Mouse (Mus musculus): ENCODE results near the gene Rps27rt. TPM values are rescaled to one million over a fixed set of nuclear protein-coding genes. Genes with fewer than 3 reads are reported as not detected.
"Not testable (repeated sequence)": the region's sequence is repeated elsewhere in the genome, so short reads cannot be mapped to it uniquely, and the experiment has no call there.

Gene Rps27rt
- polyA plus RNA-seq (2011; ENCODE audit: insufficient read length, low read depth, missing spikeins): 1,990 and 2,799 TPM in 2 replicates

GRCm38 (mm10) chr9:114982689-114983360, at the start of gene Rps27rt:
TSS of gene Rps27rt (minus strand) at chr9:114982739.
- H3K4me3 ChIP-seq (ENCODE audit: insufficient read depth, low read length): no peak within 1 kb of the TSS
- H3K27ac ChIP-seq (ENCODE audit: insufficient read depth, low read length): no peak within 1 kb of the TSS
- H3K4me1 ChIP-seq (ENCODE audit: control insufficient read depth, insufficient read depth, low read length): no peaks in the 10 kb centered on the region
- TF ChIP-seq CTCF (IDR thresholded peaks at IDR 0.05; ENCODE audit: borderline replicate concordance, insufficient read depth, low read length): no peak

DNA sequence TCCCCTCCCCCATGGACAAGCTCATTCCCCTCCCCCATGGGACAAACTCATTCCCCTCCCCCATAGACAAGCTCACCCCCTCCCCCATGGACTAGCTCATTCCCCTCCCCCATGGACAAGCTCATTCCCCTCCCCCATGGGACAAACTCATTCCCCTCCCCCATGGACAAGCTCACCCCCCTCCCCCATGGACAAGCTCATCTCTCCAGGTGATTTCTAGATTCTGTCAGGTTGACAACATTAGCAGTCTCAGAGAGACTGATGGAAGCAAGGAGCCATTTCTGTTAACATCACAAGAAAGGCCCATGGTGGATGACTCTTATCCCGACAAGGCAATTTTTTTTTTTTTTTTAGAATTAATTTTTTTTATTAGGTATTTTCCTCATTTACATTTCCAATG, 48.5 kb upstream of the Rps27rt start:
- not testable (repeated sequence) for H3K27ac ChIP-seq (ENCODE audit: insufficient read depth, low read length); H3K4me3 ChIP-seq (ENCODE audit: insufficient read depth, low read length); H3K4me1 ChIP-seq (ENCODE audit: control insufficient read depth, insufficient read depth, low read length)

- H3K4me3 ChIP-seq (ENCODE audit: insufficient read depth, low read length): no peak overlapping the region
- H3K27ac ChIP-seq (ENCODE audit: insufficient read depth, low read length): no peak overlapping the region
- no peaks in the 10 kb centered on the region for H3K4me1 ChIP-seq (ENCODE audit: control insufficient read depth, insufficient read depth, low read length)
- no peak for TF ChIP-seq POLR2A (IDR thresholded peaks at IDR 0.05; ENCODE audit: low read depth, low read length)
- no peak for TF ChIP-seq CTCF (IDR thresholded peaks at IDR 0.05; ENCODE audit: borderline replicate concordance, insufficient read depth, low read length)
Observed at GRCm38 (mm10) chr9:115030581-115030980, 48.0 kb upstream of the Rps27rt start.

DNA sequence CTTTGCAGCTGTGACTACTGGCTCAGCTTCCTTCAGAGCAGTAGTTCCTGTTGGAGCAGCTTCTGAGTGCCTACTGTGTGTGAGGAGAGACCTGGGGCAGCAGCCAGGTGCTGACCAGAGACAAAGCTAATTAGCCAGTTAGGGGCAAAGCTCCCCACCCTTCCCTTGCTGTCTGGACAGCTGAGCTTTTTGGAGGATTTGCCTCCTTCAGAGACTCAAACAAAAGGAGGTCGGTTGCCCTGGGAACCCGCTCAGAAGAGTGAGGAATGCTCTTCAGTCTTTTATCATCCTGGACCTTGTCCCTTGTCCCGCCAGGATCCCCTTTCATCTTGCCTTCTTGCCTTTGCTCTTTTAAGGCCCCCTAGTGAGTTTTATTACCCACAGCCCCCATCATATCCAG, 46.8 kb upstream of the Rps27rt start:
- no peak overlapping the region for H3K27ac ChIP-seq (ENCODE audit: insufficient read depth, low read length)
- TF ChIP-seq CTCF (IDR thresholded peaks at IDR 0.05; ENCODE audit: borderline replicate concordance, insufficient read depth, low read length): no peak
- TF ChIP-seq POLR2A (IDR thresholded peaks at IDR 0.05; ENCODE audit: low read depth, low read length): no peak
- no peaks in the 10 kb centered on the region for H3K4me1 ChIP-seq (ENCODE audit: control insufficient read depth, insufficient read depth, low read length)
- H3K4me3 ChIP-seq (ENCODE audit: insufficient read depth, low read length): no peak overlapping the region

- Histone ChIP-seq H3K4me3 (ENCODE audit: insufficient read depth, low read length) (no peak overlapping the region), H3K27ac (ENCODE audit: insufficient read depth, low read length) (no peak overlapping the region), H3K4me1 (ENCODE audit: control insufficient read depth, insufficient read depth, low read length) (no peaks in the 10 kb centered on the region)
- TF ChIP-seq POLR2A (IDR thresholded peaks at IDR 0.05; ENCODE audit: low read depth, low read length): no peak
- TF ChIP-seq CTCF (IDR thresholded peaks at IDR 0.05; ENCODE audit: borderline replicate concordance, insufficient read depth, low read length): no peak
Observed at GRCm38 (mm10) chr9:115023708-115024383, 41.3 kb upstream of the Rps27rt start.

- H3K4me1 ChIP-seq (ENCODE audit: control insufficient read depth, insufficient read depth, low read length): no peaks in the 10 kb centered on the region
- TF ChIP-seq CTCF (IDR thresholded peaks at IDR 0.05; ENCODE audit: borderline replicate concordance, insufficient read depth, low read length) (no peak), POLR2A (IDR thresholded peaks at IDR 0.05; ENCODE audit: low read depth, low read length) (no peak)
- H3K27ac ChIP-seq (ENCODE audit: insufficient read depth, low read length): no peak overlapping the region
- no peak overlapping the region for H3K4me3 ChIP-seq (ENCODE audit: insufficient read depth, low read length)
Observed at GRCm38 (mm10) chr9:115023137-115023536, 40.6 kb upstream of the Rps27rt start.

GRCm38 (mm10) chr9:115021419-115021818, 38.9 kb upstream of the Rps27rt start:
- TF ChIP-seq POLR2A (IDR thresholded peaks at IDR 0.05; ENCODE audit: low read depth, low read length) (no peak), CTCF (IDR thresholded peaks at IDR 0.05; ENCODE audit: borderline replicate concordance, insufficient read depth, low read length) (no peak)
- no peak overlapping the region for H3K27ac ChIP-seq (ENCODE audit: insufficient read depth, low read length)

DNA sequence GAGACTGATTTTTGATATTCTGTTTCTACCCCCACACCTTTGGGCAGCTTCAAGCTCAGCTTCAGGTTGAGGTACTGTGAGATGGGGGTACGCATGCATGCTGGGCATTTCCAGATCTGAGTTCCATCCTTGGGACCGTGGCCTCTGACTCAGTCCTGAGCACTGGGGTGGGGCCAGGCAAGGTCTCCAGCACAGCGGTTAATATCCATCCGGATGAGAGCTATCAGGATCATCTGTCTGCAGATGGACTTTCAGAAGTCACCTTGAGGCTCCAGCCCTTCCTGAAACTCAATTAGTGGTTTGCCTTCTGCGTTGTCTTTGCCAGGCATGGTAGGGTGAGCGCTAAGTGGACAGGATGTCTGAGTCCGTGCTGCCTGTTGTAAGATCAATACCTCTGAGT, 37.6 kb upstream of the Rps27rt start:
- no peak overlapping the region for H3K27ac ChIP-seq (ENCODE audit: insufficient read depth, low read length)
- no peaks in the 10 kb centered on the region for H3K4me1 ChIP-seq (ENCODE audit: control insufficient read depth, insufficient read depth, low read length)
- TF ChIP-seq CTCF (IDR thresholded peaks at IDR 0.05; ENCODE audit: borderline replicate concordance, insufficient read depth, low read length) (no peak), POLR2A (IDR thresholded peaks at IDR 0.05; ENCODE audit: low read depth, low read length) (no peak)
- H3K4me3 ChIP-seq (ENCODE audit: insufficient read depth, low read length): no peak overlapping the region

More at GRCm38 (mm10) chr9:115021419-115021818, 38.9 kb upstream of the Rps27rt start:
- H3K4me3 ChIP-seq (ENCODE audit: insufficient read depth, low read length): no peak overlapping the region
- no peaks in the 10 kb centered on the region for H3K4me1 ChIP-seq (ENCODE audit: control insufficient read depth, insufficient read depth, low read length)

DNA sequence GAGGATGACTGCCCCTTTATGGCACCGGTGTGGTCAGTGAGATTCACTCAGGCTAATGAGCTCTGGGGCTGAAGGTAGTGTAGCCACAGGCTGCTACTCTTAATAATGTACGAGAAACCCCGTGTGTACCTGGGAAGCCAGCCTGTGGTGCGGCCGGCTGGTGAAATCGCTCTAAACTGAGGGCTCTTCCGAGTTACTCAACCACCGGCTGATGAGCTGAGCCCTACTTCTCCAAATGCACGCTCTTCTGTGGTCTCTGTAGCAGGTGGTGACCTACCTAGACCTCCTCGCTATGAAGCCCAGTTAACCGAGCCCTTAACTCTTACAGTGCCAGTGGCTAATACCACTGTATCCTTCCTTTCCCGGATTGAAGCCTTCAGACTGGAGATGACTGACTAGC, 29.8 kb upstream of the Rps27rt start:
- no peak overlapping the region for H3K4me3 ChIP-seq (ENCODE audit: insufficient read depth, low read length)
- H3K27ac ChIP-seq (ENCODE audit: insufficient read depth, low read length): no peak overlapping the region
- TF ChIP-seq CTCF (IDR thresholded peaks at IDR 0.05; ENCODE audit: borderline replicate concordance, insufficient read depth, low read length): no peak
- no peak for TF ChIP-seq POLR2A (IDR thresholded peaks at IDR 0.05; ENCODE audit: low read depth, low read length)

GRCm38 (mm10) chr9:115008194-115008593, 25.7 kb upstream of the Rps27rt start:
- Histone ChIP-seq H3K4me3 (ENCODE audit: insufficient read depth, low read length) (no peak overlapping the region), H3K4me1 (ENCODE audit: control insufficient read depth, insufficient read depth, low read length) (no peaks in the 10 kb centered on the region), H3K27ac (ENCODE audit: insufficient read depth, low read length) (no peak overlapping the region)
- no peak for TF ChIP-seq POLR2A (IDR thresholded peaks at IDR 0.05; ENCODE audit: low read depth, low read length)
- no peak for TF ChIP-seq CTCF (IDR thresholded peaks at IDR 0.05; ENCODE audit: borderline replicate concordance, insufficient read depth, low read length)

More for the DNA sequence above, 29.8 kb upstream of the Rps27rt start:
- H3K4me1 ChIP-seq (ENCODE audit: control insufficient read depth, insufficient read depth, low read length): no peaks in the 10 kb centered on the region
